Mouse (Mus musculus): ENCODE results near the gene Siglecg. TPM values are rescaled to one million over a fixed set of nuclear protein-coding genes. Genes with fewer than 3 reads are reported as not detected.

Gene Siglecg
- polyA plus RNA-seq, 1 experiment: 7.7 TPM

GRCm38 (mm10) chr7:43441071-43441470 is 33.1 kb downstream of the Siglecg start:
- Histone ChIP-seq H3K27me3 (replicated peaks; ENCODE audit: control insufficient read depth, insufficient read depth, low read length) (no peaks in the 10 kb centered on the region), H3K4me1 (ENCODE audit: control insufficient read depth, insufficient read depth, low read length) (peaks cover 8% of the 10 kb centered on the region), H3K27ac (ENCODE audit: insufficient read depth, low read depth, low read length) (no peak overlapping the region), H3K4me3 (ENCODE audit: insufficient read depth, low read depth, low read length) (no peak overlapping the region), H3K36me3 (ENCODE audit: control insufficient read depth, insufficient read depth, low read length) (no peaks in the 10 kb centered on the region)
- peak; percentile 66 for DNase-seq
- TF ChIP-seq POLR2A (IDR thresholded peaks at IDR 0.05; ENCODE audit: low read depth, low read length) (no peak), CTCF (conservative IDR thresholded peaks at IDR 0.05; ENCODE audit: insufficient read depth, insufficient read length, low read depth, low read length) (no peak)
- 49% methylated on average over 3 of the region's 3 CpGs for WGBS

DNA sequence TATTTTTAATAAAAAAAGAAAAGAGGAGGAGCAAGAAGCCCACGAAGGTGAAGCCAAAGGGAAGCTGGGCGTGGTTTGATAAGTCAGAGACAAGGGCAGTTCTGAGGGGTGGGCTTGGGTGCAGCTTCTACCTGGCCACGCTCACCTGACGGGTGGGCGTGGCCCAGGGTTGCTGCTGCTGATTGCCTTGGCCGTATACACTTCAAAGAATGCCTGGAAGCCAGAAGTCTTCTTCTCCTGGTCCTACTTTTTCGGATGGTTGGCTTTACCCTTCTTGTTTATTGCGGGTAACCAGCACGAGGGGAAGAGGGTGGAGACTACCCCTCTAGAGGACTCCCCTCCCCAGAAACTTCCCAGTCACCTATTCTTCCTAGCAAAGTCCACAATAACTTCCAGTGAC is 34.7 kb downstream of the Siglecg start:
- H3K4me3 ChIP-seq (ENCODE audit: insufficient read depth, low read depth, low read length): peak overlapping the region; percentile 71
- H3K27me3 ChIP-seq (replicated peaks; ENCODE audit: control insufficient read depth, insufficient read depth, low read length): no peaks in the 10 kb centered on the region
- H3K27ac ChIP-seq (ENCODE audit: insufficient read depth, low read depth, low read length): peak overlapping the region; percentile 100
- no peaks in the 10 kb centered on the region for H3K36me3 ChIP-seq (ENCODE audit: control insufficient read depth, insufficient read depth, low read length)
- WGBS: 18% methylated on average over 9 of the region's 9 CpGs
- peaks cover 18% of the 10 kb centered on the region for H3K4me1 ChIP-seq (ENCODE audit: control insufficient read depth, insufficient read depth, low read length)
- no peak for TF ChIP-seq POLR2A (IDR thresholded peaks at IDR 0.05; ENCODE audit: low read depth, low read length)
- no peak for TF ChIP-seq CTCF (conservative IDR thresholded peaks at IDR 0.05; ENCODE audit: insufficient read depth, insufficient read length, low read depth, low read length)
- no peak for DNase-seq

DNA sequence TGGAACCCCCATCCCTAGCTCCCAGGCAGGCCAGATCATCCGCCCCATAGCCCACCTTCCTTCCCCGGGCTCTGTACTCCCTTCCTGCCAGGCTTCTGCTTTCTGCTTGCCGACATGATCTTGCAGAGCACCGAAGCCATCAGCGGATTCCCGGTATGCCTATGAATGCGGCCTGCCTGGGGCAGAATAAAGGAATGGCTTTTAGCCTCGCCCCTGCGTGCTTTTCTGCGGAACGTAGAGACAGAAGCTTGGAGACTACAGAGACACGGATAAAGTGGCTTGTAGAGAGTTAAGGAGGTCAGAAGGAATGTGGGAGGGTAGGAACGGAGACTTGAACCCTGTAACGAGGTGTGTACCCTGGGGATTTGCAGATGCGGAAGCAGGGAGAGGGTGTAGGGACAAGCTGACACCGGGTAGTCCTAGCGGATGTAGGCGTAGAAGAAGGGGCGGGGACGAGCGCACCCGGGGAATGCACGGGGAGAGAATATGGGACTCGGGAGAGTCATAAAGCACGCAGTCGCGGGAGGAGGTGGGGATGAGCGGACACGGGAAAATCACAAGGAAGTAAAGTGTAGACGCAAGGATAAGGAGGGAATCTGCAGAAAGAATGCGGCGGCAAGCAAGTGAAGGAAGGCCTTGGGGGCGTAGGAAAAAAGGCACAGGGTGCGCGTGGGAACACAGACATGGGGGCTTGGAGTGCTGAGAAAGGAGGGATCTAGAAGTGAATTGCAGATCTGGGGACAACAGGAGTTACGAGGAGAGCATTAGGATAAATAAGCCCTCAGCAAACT is 35.3 kb downstream of the Siglecg start:
- TF ChIP-seq POLR2A (IDR thresholded peaks at IDR 0.05; ENCODE audit: low read depth, low read length): peak; percentile 64
- no peak for TF ChIP-seq CTCF (conservative IDR thresholded peaks at IDR 0.05; ENCODE audit: insufficient read depth, insufficient read length, low read depth, low read length)
- no peaks in the 10 kb centered on the region for H3K27me3 ChIP-seq (replicated peaks; ENCODE audit: control insufficient read depth, insufficient read depth, low read length)
- DNase-seq: peak; percentile 92
- 1% methylated on average over 36 of the region's 36 CpGs for WGBS
- peak overlapping the region; percentile 100 for H3K27ac ChIP-seq (ENCODE audit: insufficient read depth, low read depth, low read length)
- H3K4me3 ChIP-seq (ENCODE audit: insufficient read depth, low read depth, low read length): peak overlapping the region; percentile 71
- H3K4me1 ChIP-seq (ENCODE audit: control insufficient read depth, insufficient read depth, low read length): peaks cover 22% of the 10 kb centered on the region
- no peaks in the 10 kb centered on the region for H3K36me3 ChIP-seq (ENCODE audit: control insufficient read depth, insufficient read depth, low read length)

DNA sequence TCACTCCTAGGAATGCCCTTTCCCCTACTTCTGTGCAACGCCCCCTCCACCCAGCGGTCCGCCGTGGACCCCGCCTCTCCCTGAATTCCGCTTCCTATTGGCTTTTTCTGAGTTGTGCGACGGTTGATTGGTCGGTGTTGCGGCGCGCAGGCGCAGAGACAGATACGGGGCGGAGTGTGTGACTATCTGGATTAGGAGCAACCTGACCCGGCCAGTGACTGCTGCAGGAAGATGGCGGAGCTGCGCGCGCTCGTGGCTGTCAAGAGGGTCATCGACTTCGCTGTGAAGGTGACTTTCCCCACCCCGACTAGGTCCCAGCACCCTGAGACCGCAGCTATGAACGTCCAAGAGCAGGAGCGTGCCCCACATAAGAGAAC is 35.9 kb downstream of the Siglecg start, which contains the start of the genes Etfb and Gm45233:
Gene Etfb (plus strand): TSS at position 167 of the 377 bp plus-strand sequence.
Gene Gm45233 (plus strand): TSS at position 212 of the 377 bp plus-strand sequence.
- H3K27me3 ChIP-seq (replicated peaks; ENCODE audit: control insufficient read depth, insufficient read depth, low read length): no peaks in the 10 kb centered on the region
- under 1% methylated on average over 27 of the region's 27 CpGs for WGBS
- peaks cover 24% of the 10 kb centered on the region for H3K4me1 ChIP-seq (ENCODE audit: control insufficient read depth, insufficient read depth, low read length)
- H3K27ac ChIP-seq (ENCODE audit: insufficient read depth, low read depth, low read length): peak within 1 kb of the TSS; percentile 100
- DNase-seq: peak; percentile 99
- H3K4me3 ChIP-seq (ENCODE audit: insufficient read depth, low read depth, low read length): peak within 1 kb of the TSS; percentile 77
- TF ChIP-seq POLR2A (IDR thresholded peaks at IDR 0.05; ENCODE audit: low read depth, low read length) (peak; percentile 96), CTCF (conservative IDR thresholded peaks at IDR 0.05; ENCODE audit: insufficient read depth, insufficient read length, low read depth, low read length) (no peak)
- no peaks in the 10 kb centered on the region for H3K36me3 ChIP-seq (ENCODE audit: control insufficient read depth, insufficient read depth, low read length)

DNA sequence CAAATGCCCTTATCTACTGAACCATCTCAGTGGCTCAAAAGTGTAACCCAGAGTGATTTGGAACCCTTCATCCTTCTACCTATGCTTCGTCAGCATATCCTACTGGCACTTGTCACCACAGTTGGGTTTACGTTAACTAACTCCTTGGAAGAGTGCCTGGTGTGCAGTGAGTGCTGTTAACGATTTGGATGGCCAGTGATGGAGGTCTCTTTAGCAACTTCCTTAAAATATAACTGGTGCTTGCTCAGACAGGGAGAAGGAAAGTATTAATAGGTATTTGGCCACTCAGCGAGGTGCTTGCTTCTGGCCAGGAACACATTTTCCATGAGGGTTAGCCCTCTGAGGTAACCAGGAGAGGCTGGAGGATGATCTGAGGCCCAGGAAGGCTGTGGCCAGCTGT is 39.8 kb downstream of the Siglecg start:
- 27% methylated on average over 4 of the region's 4 CpGs for WGBS
- DNase-seq: peak; percentile 95
- Histone ChIP-seq H3K4me3 (ENCODE audit: insufficient read depth, low read depth, low read length) (no peak overlapping the region), H3K36me3 (ENCODE audit: control insufficient read depth, insufficient read depth, low read length) (no peaks in the 10 kb centered on the region; the same call in 1 of the 2 replicates), H3K27me3 (replicated peaks; ENCODE audit: control insufficient read depth, insufficient read depth, low read length) (no peaks in the 10 kb centered on the region), H3K27ac (ENCODE audit: insufficient read depth, low read depth, low read length) (peak overlapping the region; percentile 51; the same call in 1 of the 2 replicates), H3K4me1 (ENCODE audit: control insufficient read depth, insufficient read depth, low read length) (peaks cover 34% of the 10 kb centered on the region)
- TF ChIP-seq CTCF (conservative IDR thresholded peaks at IDR 0.05; ENCODE audit: insufficient read depth, insufficient read length, low read depth, low read length) (no peak), POLR2A (IDR thresholded peaks at IDR 0.05; ENCODE audit: low read depth, low read length) (no peak)

- H3K27me3 ChIP-seq (replicated peaks; ENCODE audit: control insufficient read depth, insufficient read depth, low read length): no peaks in the 10 kb centered on the region
- no peak for TF ChIP-seq CTCF (conservative IDR thresholded peaks at IDR 0.05; ENCODE audit: insufficient read depth, insufficient read length, low read depth, low read length)
- TF ChIP-seq POLR2A (IDR thresholded peaks at IDR 0.05; ENCODE audit: low read depth, low read length): no peak
- H3K4me1 ChIP-seq (ENCODE audit: control insufficient read depth, insufficient read depth, low read length): peaks cover 38% of the 10 kb centered on the region
- H3K4me3 ChIP-seq (ENCODE audit: insufficient read depth, low read depth, low read length): no peak overlapping the region
- H3K27ac ChIP-seq (ENCODE audit: insufficient read depth, low read depth, low read length): peak overlapping the region; percentile 51
- peak; percentile 77 for DNase-seq
- H3K36me3 ChIP-seq (ENCODE audit: control insufficient read depth, insufficient read depth, low read length): no peaks in the 10 kb centered on the region; the same call in 1 of the 2 replicates
- 47% methylated on average over 3 of the region's 3 CpGs for WGBS
These were observed 40.2 kb downstream of the Siglecg start for GRCm38 (mm10) chr7:43448246-43448645.

- no peak for DNase-seq
- no peak for TF ChIP-seq POLR2A (IDR thresholded peaks at IDR 0.05; ENCODE audit: low read depth, low read length)
- no peak for TF ChIP-seq CTCF (conservative IDR thresholded peaks at IDR 0.05; ENCODE audit: insufficient read depth, insufficient read length, low read depth, low read length)
- peaks cover 45% of the 10 kb centered on the region for H3K4me1 ChIP-seq (ENCODE audit: control insufficient read depth, insufficient read depth, low read length)
- H3K27me3 ChIP-seq (replicated peaks; ENCODE audit: control insufficient read depth, insufficient read depth, low read length): no peaks in the 10 kb centered on the region
- no peak overlapping the region for H3K4me3 ChIP-seq (ENCODE audit: insufficient read depth, low read depth, low read length)
- 61% methylated on average over 2 of the region's 2 CpGs for WGBS
- peak overlapping the region; percentile 8; the same call in 1 of the 2 replicates for H3K27ac ChIP-seq (ENCODE audit: insufficient read depth, low read depth, low read length)
- H3K36me3 ChIP-seq (ENCODE audit: control insufficient read depth, insufficient read depth, low read length): no peaks in the 10 kb centered on the region; the same call in 1 of the 2 replicates
These were observed 41.8 kb downstream of the Siglecg start for GRCm38 (mm10) chr7:43449811-43450210.
